ENCODE assay signal across 14 mouse cellular contexts in genomic region chr17:5021303-5022003, GRCm38 (mm10). TPM values are rescaled to one million over a fixed set of nuclear protein-coding genes. Genes with fewer than 3 reads are reported as not detected.
DNase-seq lines count a peak whose midpoint lies in the region; ATAC-seq and TF ChIP-seq lines count a peak whose summit lies in the region.
"Had no signal": no experiment of that assay in that cellular context is flagged by ENCODE, and none has a peak within 500 bp of the region (broad histone marks: within the 10 kb centered on the region; RNA-seq: fewer than 3 reads in every experiment).

No protein-coding gene starts in this region.

- peaks cover 53% of the 10 kb centered on the region for H3K4me1 ChIP-seq in heart, embryonic 13.5 days
- H3K4me1 ChIP-seq in lung, embryonic 16.5 days (replicated peaks; ENCODE audit: control insufficient read depth, insufficient read depth, low read length): peaks cover 34% of the 10 kb centered on the region
- peaks cover 16% of the 10 kb centered on the region for H3K4me1 ChIP-seq in hindbrain, postnatal 0 days (ENCODE audit: insufficient read depth, low read length)
- peaks cover 20% of the 10 kb centered on the region for H3K4me1 ChIP-seq in neural tube, embryonic 14.5 days (ENCODE audit: control insufficient read depth, insufficient read depth, low read length)

- H3K4me3 ChIP-seq in heart, embryonic 13.5 days: no peak overlapping the region
- H3K4me3 ChIP-seq in lung, embryonic 16.5 days (ENCODE audit: low read length): no peak overlapping the region
- no peak overlapping the region for H3K4me3 ChIP-seq in hindbrain, postnatal 0 days (ENCODE audit: low read length)
- no peak overlapping the region for H3K4me3 ChIP-seq in neural tube, embryonic 14.5 days (ENCODE audit: low read depth, low read length)

- H3K27ac ChIP-seq in heart, embryonic 13.5 days (replicated peaks): no peak overlapping the region
- H3K27ac ChIP-seq in lung, embryonic 16.5 days (ENCODE audit: low read length): no peak overlapping the region
- no peak overlapping the region for H3K27ac ChIP-seq in hindbrain, postnatal 0 days
- H3K27ac ChIP-seq in neural tube, embryonic 14.5 days (ENCODE audit: low read depth, low read length): no peak overlapping the region

- 25% methylated on average over 11 of the region's 11 CpGs for WGBS in heart, embryonic 13.5 days
- WGBS in lung, embryonic 16.5 days: 15% methylated on average over 11 of the region's 11 CpGs
- 35% methylated on average over 11 of the region's 11 CpGs for WGBS in hindbrain, postnatal 0 days
- 32% methylated on average over 11 of the region's 11 CpGs for WGBS in neural tube, embryonic 14.5 days

- peak overlapping the region; percentile 37; the same call in 1 of the 2 replicates for H3K4me2 ChIP-seq in heart, embryonic 13.5 days
- peak overlapping the region; percentile 40 for H3K4me2 ChIP-seq in lung, embryonic 16.5 days (ENCODE audit: low read depth, low read length)
- no peak overlapping the region for H3K4me2 ChIP-seq in hindbrain, postnatal 0 days (ENCODE audit: low read depth, low read length)
- no peak overlapping the region for H3K4me2 ChIP-seq in neural tube, embryonic 14.5 days (ENCODE audit: low read depth, low read length)

- no peak for TF ChIP-seq CTCF in hindbrain, postnatal 0 days (IDR thresholded peaks at IDR 0.05; ENCODE audit: low read depth)

- ATAC-seq in heart, embryonic 13.5 days (ENCODE audit: extremely low read depth, insufficient number of reproducible peaks, low FRiP score, low TSS enrichment): no peak
- peak; percentile 37; the same call in 1 of the 2 replicates for ATAC-seq in lung, embryonic 16.5 days (ENCODE audit: low read depth)
- ATAC-seq in hindbrain, postnatal 0 days: 0 out of 2 replicates have a peak, but pooled peaks have one; percentile 35
- 0 out of 2 replicates have a peak, but pooled peaks have one; percentile 23 for ATAC-seq in neural tube, embryonic 14.5 days (ENCODE audit: low read depth)
- ATAC-seq in monocyte, adult 5-6 weeks (replicated peaks; ENCODE audit: insufficient number of reproducible peaks, low FRiP score, low TSS enrichment, poor library complexity, severe bottlenecking): no peak

- no peaks in the 10 kb centered on the region for H3K9me3 ChIP-seq in heart, embryonic 13.5 days
- no peaks in the 10 kb centered on the region for H3K9me3 ChIP-seq in lung, embryonic 16.5 days (ENCODE audit: control insufficient read depth, low read length)
- H3K9me3 ChIP-seq in hindbrain, postnatal 0 days (ENCODE audit: low read length): no peaks in the 10 kb centered on the region
- H3K9me3 ChIP-seq in neural tube, embryonic 14.5 days (ENCODE audit: control insufficient read depth, low read length): no peaks in the 10 kb centered on the region

- DNase-seq in heart, postnatal 25 days (ENCODE audit: low spot score): no peak
- no peak for DNase-seq in lung, adult 18-20 months
- no peak for DNase-seq in hindbrain, postnatal 0 days (ENCODE audit: low spot score)
- no peak for DNase-seq in adrenal gland, adult 18-20 months (ENCODE audit: low spot score in 2 of 2)
- DNase-seq: adrenal gland, adult 2 months; cerebellum, adult 9-11 months; heart, adult 11 months; heart, postnatal 36 days; liver; lung, postnatal 14 days had no signal

- H3K9ac ChIP-seq in heart, embryonic 13.5 days: peak overlapping the region; percentile 13; the same call in 1 of the 2 replicates
- H3K9ac ChIP-seq in lung, embryonic 16.5 days (ENCODE audit: low read length): no peak overlapping the region; the same call in 1 of the 2 replicates
- no peak overlapping the region for H3K9ac ChIP-seq in hindbrain, postnatal 0 days (replicated peaks; ENCODE audit: low read length)
- H3K9ac ChIP-seq in neural tube, embryonic 14.5 days (replicated peaks; ENCODE audit: low read depth, low read length): no peak overlapping the region

- no peaks in the 10 kb centered on the region for H3K27me3 ChIP-seq in heart, embryonic 13.5 days (replicated peaks)
- no peaks in the 10 kb centered on the region for H3K27me3 ChIP-seq in lung, embryonic 16.5 days (ENCODE audit: control insufficient read depth, insufficient read depth, low read depth, low read length)
- no peaks in the 10 kb centered on the region for H3K27me3 ChIP-seq in hindbrain, postnatal 0 days (ENCODE audit: insufficient read depth, low read length)
- no peaks in the 10 kb centered on the region for H3K27me3 ChIP-seq in neural tube, embryonic 14.5 days (ENCODE audit: control insufficient read depth, insufficient read depth, low read length)

- peaks cover 5% of the 10 kb centered on the region; the same call in 1 of the 2 replicates for H3K36me3 ChIP-seq in heart, embryonic 13.5 days
- H3K36me3 ChIP-seq in lung, embryonic 16.5 days (ENCODE audit: control insufficient read depth, insufficient read depth, low read length): 0 out of 2 replicates have a peak, but pooled peaks cover 2% of the 10 kb centered on the region
- no peaks in the 10 kb centered on the region for H3K36me3 ChIP-seq in hindbrain, postnatal 0 days (ENCODE audit: insufficient read depth, low read length)
- H3K36me3 ChIP-seq in neural tube, embryonic 14.5 days (ENCODE audit: control insufficient read depth, insufficient read depth, low read length): no peaks in the 10 kb centered on the region

- intact Hi-C loops in heart, postnatal 25 days (cut with DNase I): no loop called here

RNA-seq across cellular contexts. Expression of gene Arid1b, which starts 27.3 kb away (rescaled TPM):
- 5.0 and 5.2 TPM in 2 replicates for polyA plus RNA-seq in heart, embryonic 13.5 days (2015; fragmentation: Nextera tagmentation; extraction: Ambion mirVana)
- 10 to 100 TPM; 28.2 to 32.0 TPM for total RNA-seq in heart, postnatal 25 days (2021)
- 10.2 and 10.6 TPM in 2 replicates for polyA plus RNA-seq in lung, embryonic 16.5 days (2015; fragmentation: Nextera tagmentation; extraction: Ambion mirVana)
- 62.5 and 64.6 TPM in 2 replicates for total RNA-seq in hindbrain, postnatal 0 days (2014; rRNA removed)
- 10.5 and 10.9 TPM in 2 replicates for polyA plus RNA-seq in hindbrain, postnatal 0 days (2015; fragmentation: Nextera tagmentation; extraction: Ambion mirVana)
- 20.1 and 22.2 TPM in 2 replicates for polyA plus RNA-seq in neural tube, embryonic 14.5 days (2014; fragmentation: Nextera tagmentation; extraction: Ambion mirVana)
- total RNA-seq in adrenal gland, adult 18-20 months (2021): 10 to 100 TPM; 43.4 to 59.1 TPM
- total RNA-seq in monocyte, adult 5-6 weeks (2017): 15.9 to 37.8 TPM (median 20.9 TPM) in 3 replicates

Comparison
In these comparisons a context has a peak if more than half of its experiments do, and no peak if none do; other contexts are left out.
1. ATAC-seq: peak in lung, embryonic 16.5 days (single experiment), hindbrain, postnatal 0 days (single experiment) and neural tube, embryonic 14.5 days (single experiment); none in heart, embryonic 13.5 days (single experiment) and monocyte, adult 5-6 weeks (single experiment).
2. H3K4me2 ChIP-seq: peak in heart, embryonic 13.5 days (single experiment) and lung, embryonic 16.5 days (single experiment); none in hindbrain, postnatal 0 days (single experiment) and neural tube, embryonic 14.5 days (single experiment).